Mouse (Mus musculus) stomach, postnatal 0 days (tissue): ENCODE data around the gene Nipal1.

ENCODE experiments used
- CTCF ChIP-seq: IDR thresholded peaks from 2 replicates; pipeline ENCODE4 v1.5.1; 2016; ENCODE audit warnings: antibody characterized with exemption, low read depth, mild to moderate bottlenecking, moderate library complexity
- EP300 ChIP-seq: optimal IDR thresholded peaks from 2 replicates; pipeline ENCODE3; 2016; ENCODE audit warnings: antibody characterized with exemption

GRCm38 (mm10) chr5:72656270-72656791 is 8.7 kb downstream of the Nipal1 start:
- TF ChIP-seq CTCF (no peak), EP300 (no peak)
